Mouse (Mus musculus) cerebellum, adult 9-10 months (tissue): ENCODE data around the gene Psmc1.

Source experiments
- DNase-seq: peaks from one replicate; pipeline ENCODE4 v3.0.0; 2022

The Psmc1 gene

GRCm38 (mm10) chr12:100124913-100125798 is 15.2 kb downstream of the Psmc1 start:
- DNase-seq, result no peak

- DNase-seq, result no peak
Observed at GRCm38 (mm10) chr12:100126968-100127865, 17.3 kb downstream of the Psmc1 start.

- DNase-seq, result no peak
Observed at GRCm38 (mm10) chr12:100127866-100128480, 18.0 kb downstream of the Psmc1 start.

DNA sequence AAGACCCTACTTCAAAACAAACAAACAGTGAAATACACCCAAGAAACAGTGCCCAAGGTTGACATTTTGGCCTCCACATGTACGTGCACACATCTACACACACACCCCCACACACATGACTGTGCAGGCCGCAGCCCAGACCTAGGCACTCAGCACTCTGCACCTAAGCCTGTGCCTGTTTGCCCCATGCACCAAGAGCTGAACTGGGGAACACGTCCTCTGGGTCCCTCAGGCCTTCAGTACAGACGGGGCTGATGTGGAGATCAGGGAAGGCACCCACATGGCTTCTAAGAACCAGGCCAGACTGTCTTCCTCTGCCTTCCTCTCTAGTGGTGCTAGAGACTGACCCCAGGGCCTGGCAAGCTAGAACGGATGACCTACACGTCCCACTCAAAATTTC is 18.6 kb downstream of the Psmc1 start:
- DNase-seq, result no peak

GRCm38 (mm10) chr12:100128961-100129360 is 19.0 kb downstream of the Psmc1 start:
- DNase-seq, result no peak

- no peak for DNase-seq
Observed at GRCm38 (mm10) chr12:100131167-100131566, 21.2 kb downstream of the Psmc1 start.

- DNase-seq, result peak; percentile 82
Observed at GRCm38 (mm10) chr12:100131655-100132054, 21.7 kb downstream of the Psmc1 start.

DNA sequence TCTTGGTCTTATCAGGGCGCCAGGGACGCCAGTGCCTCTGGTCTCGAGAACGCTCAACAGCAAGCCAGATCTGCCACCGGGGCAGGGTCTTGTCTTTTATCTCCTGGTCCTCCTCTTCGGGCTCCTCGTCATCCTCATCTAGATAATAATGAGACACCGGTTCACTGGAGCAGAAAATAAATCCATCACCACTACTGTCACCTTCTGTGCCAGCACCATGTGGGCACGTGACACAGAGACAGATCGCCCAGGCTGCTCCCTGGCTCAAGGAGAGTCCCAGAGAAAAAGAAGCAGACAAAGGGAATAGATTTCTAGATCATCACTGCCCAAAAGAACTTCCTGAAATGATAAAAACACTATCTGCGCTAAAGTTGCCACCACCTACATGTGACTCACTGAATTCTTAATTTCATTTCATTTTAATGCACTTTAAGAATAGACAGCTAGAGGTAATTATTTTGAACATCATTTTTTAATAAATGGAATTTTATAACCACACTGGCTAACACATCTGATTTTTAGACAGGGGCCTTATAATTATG is 24.5 kb downstream of the Psmc1 start:
- peak; percentile 53 for DNase-seq

GRCm38 (mm10) chr12:100135117-100135516 is 25.2 kb downstream of the Psmc1 start:
- DNase-seq, result no peak

GRCm38 (mm10) chr12:100142848-100143523 is 33.0 kb downstream of the Psmc1 start:
- DNase-seq, result no peak

- no peak for DNase-seq
Observed at GRCm38 (mm10) chr12:100143737-100144136, 33.8 kb downstream of the Psmc1 start.

DNA sequence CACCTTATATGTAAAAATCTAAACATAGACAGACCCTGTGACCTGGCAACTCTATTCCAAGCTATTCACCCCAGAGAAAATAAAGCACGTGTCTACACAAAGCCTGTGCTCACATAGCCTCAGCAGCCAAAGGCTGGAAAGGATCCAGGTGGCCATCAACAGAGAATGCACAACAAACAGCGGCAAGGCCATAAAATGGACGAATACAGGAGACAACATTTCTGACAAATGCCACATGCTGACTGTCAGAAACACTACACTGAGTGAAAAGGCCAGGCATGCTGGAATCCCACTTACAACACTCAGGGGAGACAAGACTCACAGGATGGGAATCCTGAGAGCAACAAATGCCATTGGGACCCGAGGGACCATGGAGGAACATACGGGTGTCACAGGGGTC is 34.3 kb downstream of the Psmc1 start:
- no peak for DNase-seq

DNA sequence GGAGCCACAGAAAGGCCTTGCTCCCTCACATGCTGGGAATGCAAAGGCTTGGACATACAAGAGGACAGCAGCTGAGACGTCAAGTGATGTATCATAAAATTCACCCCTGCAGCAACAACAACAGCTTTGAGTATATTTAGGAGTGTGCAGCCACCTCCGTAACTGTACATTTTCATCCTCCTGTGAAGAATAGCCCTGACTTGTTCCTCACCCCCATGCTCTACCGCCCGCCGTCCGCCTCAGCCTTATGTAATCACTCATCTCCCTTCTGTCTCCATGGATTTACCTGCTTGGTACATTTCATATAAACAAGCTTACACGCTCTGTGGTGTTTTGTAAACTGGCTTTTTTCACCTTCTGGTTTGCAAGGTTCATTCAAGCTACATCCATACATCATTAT is 42.5 kb downstream of the Psmc1 start:
- no peak for DNase-seq

DNA sequence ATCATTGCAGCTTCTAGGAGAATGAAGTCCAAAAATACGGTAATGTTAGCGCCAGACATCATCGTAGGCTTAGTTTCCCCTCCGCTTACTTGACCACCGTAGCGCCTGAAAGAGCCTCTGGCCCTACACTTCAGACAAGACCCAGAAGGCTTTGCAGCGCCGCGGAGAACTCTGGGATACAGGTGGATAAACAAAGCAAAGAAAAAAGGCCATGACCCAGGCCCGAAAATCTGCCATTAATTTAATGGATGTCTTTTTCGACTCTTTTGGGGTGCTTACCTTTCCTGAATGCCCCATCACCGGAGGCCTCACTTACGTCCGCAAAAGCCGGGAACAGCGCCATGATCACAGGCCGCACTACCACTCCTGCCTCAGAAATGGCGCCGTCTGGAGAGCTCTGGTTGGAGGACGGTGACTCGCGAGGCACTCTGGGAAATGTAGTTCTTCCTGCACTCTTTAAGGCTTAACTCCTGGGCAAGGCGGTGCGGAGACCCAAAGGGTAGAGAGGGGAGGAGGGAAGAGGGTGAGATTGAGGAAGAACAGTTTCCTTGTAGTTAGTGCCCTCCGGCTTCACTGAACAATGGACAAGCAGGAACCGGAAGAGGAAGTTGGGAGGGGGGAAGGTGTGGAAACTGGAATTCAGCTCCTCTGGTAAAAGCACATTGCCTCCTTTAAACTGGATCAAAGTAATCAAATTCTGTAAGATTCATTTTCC is 49.5 kb downstream of the Psmc1 start, which contains the start of gene Nrde2:
Gene Nrde2, minus strand, starts transcription at position 393 of the 715 bp plus-strand sequence.
- DNase-seq, result peak; percentile 93

DNA sequence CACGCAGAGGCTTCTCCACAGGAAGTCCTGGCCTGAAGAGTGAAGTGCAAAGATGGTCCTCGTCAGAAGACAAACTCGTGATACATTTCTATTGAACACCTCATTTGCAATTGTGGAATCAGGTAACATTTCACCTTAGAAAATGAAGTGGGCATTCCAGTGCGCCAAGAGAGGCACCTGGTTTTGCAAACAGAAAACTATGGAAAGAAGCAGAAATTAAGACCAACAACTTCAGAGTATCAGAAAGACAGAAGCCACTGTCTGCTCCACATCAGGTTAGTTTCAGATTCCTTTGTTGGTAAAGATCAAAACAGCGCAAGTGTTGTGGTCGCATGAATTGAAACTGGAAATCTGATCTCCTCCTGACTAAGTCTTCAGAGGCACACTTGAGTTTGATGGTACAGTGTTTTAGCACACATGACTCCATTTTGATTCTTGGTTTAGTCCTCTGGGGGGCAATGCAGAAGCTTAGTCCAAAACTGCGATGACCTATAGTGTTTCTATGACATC is 55.1 kb downstream of the Psmc1 start:
- no peak for DNase-seq

DNA sequence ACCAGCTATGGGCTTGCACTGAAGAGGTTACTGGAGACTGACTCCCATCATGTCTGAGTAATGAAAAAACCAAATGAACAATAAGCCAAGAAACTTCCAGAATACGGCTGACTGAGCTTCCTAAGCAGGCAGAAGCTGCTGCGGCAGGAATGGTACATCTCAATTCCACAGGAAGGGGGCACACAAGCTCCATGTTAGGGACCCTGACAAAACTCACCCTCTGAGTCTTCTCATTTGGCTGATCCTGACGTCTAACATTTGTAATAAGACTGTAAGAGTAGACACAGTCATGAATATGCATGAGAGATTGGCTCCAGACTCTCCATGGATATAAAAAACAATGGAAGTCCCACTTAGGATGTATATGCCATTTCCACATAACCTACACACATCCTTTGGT is 56.2 kb downstream of the Psmc1 start:
- peak; percentile 68 for DNase-seq

- peak; percentile 56 for DNase-seq
Observed at GRCm38 (mm10) chr12:100166939-100167338, 57.0 kb downstream of the Psmc1 start.

DNA sequence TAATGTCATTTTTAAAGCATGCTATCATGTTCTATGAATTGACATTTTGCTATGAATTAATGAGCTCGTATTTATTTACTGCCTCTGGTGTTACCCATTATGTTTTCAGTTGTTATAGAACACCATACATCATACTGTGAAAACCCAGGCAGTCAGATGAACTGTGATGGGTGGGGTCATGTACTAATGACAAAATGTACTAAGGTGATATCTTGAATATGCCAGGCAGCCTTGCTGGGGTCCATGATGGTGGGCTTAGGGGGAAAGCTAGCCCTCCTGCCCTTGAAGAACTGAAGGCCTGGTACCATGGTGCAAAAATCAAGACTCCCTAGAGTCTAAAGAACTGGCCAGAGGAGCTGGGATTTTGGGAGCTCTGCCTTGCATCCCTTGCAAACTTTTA is 57.5 kb downstream of the Psmc1 start:
- DNase-seq, result peak; percentile 50

- peak; percentile 86 for DNase-seq
Observed at GRCm38 (mm10) chr12:100167931-100168871, 58.2 kb downstream of the Psmc1 start.

- DNase-seq, result no peak
Observed at GRCm38 (mm10) chr12:100172481-100172880, 62.5 kb downstream of the Psmc1 start.
